Mouse (Mus musculus) layer of hippocampus, postnatal 36 days (tissue): ENCODE results near the gene Akr1b8. TPM values are rescaled to one million over a fixed set of nuclear protein-coding genes. Genes with fewer than 3 reads are reported as not detected.
"Not testable (repeated sequence)": the region's sequence is repeated elsewhere in the genome, so short reads cannot be mapped to it uniquely, and the experiment has no call there.

Experiments
- DNase-seq, 2 experiments: peaks; one replicate each; pipeline ENCODE4 v3.0.0; 2022
- total RNA-seq, 2 experiments: library from RNA; stranded (reverse); gene quantifications; 2 replicates each; pipeline ENCODE4 v1.2.3; 2021

Akr1b8 gene
- total RNA-seq, 2 experiments from 2014 or later = 0.42 to 0.56 TPM

GRCm38 (mm10) chr6:34406746-34407145 is 52.8 kb downstream of the Akr1b8 start:
- no peak for DNase-seq

GRCm38 (mm10) chr6:34407403-34407802 is 53.5 kb downstream of the Akr1b8 start:
- DNase-seq = no peak

DNA sequence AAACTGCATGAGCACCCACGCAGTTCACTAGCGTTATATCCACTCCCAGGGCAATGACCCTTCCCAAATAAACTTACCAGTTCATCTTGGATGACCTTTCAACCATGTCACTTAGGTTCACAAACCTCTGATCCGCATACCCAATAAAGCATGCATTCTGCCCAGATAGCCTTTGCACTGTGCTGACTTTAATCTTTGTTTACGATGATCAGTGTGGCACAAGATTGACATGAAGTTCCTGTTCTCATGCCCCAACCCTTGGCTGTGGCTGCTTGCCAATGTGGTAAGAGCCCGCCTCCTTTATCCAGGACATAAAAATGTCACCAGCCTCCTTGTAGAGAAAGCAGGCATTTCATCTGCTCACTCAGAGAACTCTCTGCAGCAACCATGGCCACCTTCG is 58.1 kb downstream of the Akr1b8 start, which contains the start of gene Akr1b7:
Akr1b7 (plus strand) TSS at position 312 of the 400 bp plus-strand sequence.
- no peak for DNase-seq

DNA sequence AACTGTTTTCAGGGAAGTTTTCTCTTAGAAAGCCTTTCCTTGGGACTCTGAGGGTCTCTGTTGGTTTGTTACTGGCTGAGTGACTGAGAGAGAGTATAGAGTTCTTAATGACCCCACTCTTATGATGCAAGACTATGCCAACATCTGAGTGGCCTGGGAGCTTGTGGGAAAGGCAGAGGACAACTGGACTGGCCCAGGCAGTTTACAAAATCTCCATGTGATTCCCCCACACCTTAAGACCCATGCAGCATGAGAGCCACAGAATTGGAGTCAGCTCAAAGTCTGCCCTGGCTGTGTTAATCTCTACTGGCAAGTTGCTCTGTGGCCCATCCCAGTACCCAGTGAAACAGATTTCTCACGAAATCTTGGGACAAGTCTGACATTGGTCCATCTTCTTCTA is 58.8 kb downstream of the Akr1b8 start:
- no peak for DNase-seq

GRCm38 (mm10) chr6:34413386-34413785 is 59.5 kb downstream of the Akr1b8 start:
- DNase-seq = not testable (repeated sequence)

DNA sequence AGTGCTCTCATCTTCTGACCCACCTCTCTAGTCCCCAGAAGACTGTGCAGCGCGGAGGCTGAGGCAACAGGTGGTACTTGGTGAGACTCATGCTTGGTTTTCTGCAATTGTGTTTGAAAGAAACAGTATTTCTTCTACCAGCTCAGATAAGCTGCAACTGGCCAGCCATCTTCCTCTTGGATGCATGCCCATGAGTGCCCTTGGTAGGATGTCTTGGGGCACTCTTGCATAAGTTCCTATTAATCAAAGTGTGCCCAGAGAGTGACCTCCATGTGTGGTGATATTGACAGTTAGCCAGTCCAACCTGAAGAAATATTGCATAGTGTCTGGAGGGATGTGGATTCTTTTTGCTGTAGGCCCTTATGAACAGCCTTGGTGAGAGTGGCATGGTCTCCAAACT is 62.6 kb downstream of the Akr1b8 start:
- no peak for DNase-seq

Other genes starting within 250 kb of the Akr1b8 start
- 10 to 100 TPM; 57.8 to 61.0 TPM for gene Slc35b4, start 177.0 kb upstream of the Akr1b8 start, total RNA-seq
- gene Akr1b3, start 36.6 kb upstream of the Akr1b8 start, total RNA-seq = 10 to 100 TPM; 34.6 to 45.8 TPM
- 10 to 100 TPM; 24.8 to 25.1 TPM for gene Akr1b10, start 30.1 kb downstream of the Akr1b8 start, total RNA-seq
- not detected for gene Akr1b7, start 58.2 kb downstream of the Akr1b8 start, total RNA-seq
- gene Bpgm, start 122.1 kb downstream of the Akr1b8 start, total RNA-seq = 10 to 100 TPM; 65.7 to 69.3 TPM
- 10 to 100 TPM; 34.0 to 40.7 TPM for gene Cald1, start 244.4 kb downstream of the Akr1b8 start, total RNA-seq